Mouse (Mus musculus) retina, postnatal 7 days (tissue): ENCODE data around the gene Rfx5.
"Not testable (repeated sequence)": the region's sequence is repeated elsewhere in the genome, so short reads cannot be mapped to it uniquely, and the experiment has no call there.

Experiments
- DNase-seq: peaks from one replicate; pipeline ENCODE4 v3.0.0-alpha.2; 2012; ENCODE audit warnings: low read depth, low spot score

Gene Rfx5

DNA sequence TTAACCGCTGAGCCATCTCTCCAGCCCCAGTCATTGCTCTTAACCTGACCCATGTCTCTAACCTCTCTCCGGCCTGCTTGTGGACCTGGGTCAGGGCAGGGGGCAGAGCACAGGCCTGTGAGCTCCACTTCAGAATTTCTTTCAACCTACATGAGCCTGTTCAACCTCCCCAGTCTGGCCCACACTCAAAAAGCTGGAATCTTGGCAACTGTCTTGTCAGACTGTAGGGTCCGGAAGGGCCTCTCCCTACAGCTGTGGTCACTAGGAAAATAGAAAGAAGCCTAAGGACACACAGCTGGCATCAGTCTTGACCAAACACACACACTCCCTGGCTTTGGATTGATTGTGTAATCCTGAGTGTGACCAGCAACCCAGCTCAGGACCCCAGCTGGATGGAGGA lies 18.5 kb upstream of the Rfx5 start:
- not testable (repeated sequence) for DNase-seq

DNA sequence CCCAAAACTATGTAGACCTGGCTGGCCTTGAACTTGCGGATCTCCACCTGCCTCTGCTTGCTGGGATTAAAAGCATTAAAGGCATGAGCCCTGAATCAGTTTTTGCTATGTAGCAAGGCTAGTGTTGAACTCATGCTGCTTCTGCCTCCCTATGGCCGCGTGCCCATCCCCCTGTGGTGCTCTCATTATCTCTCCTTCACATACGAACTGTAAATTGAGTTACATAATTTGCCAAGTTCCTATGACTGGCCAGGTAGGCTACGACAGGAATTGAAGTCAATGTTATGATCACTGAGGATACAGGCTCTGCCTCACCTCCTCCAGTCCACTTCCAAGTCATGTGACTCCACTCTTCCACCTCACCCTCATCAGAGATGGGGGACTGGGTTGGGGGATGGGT lies 17.7 kb upstream of the Rfx5 start:
- DNase-seq: not testable (repeated sequence)

DNA sequence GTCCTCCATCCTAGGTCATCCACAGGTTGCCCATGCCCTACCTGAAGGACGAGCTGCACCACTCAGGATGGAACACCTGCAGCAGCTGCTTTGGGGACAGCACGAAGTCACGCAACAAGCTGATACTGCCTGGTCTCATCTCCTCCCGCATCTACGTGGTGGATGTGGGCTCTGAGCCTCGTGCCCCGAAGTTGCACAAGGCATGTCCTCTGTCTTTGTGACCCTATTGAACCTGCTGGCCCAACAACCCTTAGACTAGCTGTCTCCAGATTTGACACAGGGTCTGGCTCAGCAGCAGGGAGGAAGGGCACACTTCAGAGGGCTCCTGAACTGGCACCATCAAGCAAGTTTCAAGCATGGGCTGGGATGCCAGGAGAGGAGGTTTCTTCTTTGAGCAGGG lies 16.7 kb upstream of the Rfx5 start:
- not testable (repeated sequence) for DNase-seq

DNA sequence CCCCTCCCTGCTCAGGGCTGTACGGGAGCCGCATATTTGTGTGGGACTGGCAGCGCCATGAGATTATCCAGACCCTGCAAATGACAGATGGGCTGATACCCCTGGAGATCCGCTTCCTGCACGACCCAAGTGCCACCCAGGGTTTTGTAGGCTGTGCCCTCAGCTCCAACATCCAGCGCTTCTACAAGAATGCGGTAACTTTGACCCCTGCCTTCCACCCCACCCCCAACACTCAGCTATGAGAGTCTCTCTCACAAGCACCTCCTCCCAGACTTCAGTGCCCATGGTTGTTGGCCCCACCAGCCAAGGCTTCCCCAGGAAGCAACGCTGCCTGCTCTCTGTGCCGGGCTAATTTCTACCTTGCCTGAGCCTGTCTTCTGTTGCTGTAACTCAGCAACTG lies 13.8 kb upstream of the Rfx5 start:
- DNase-seq: not testable (repeated sequence)

DNA sequence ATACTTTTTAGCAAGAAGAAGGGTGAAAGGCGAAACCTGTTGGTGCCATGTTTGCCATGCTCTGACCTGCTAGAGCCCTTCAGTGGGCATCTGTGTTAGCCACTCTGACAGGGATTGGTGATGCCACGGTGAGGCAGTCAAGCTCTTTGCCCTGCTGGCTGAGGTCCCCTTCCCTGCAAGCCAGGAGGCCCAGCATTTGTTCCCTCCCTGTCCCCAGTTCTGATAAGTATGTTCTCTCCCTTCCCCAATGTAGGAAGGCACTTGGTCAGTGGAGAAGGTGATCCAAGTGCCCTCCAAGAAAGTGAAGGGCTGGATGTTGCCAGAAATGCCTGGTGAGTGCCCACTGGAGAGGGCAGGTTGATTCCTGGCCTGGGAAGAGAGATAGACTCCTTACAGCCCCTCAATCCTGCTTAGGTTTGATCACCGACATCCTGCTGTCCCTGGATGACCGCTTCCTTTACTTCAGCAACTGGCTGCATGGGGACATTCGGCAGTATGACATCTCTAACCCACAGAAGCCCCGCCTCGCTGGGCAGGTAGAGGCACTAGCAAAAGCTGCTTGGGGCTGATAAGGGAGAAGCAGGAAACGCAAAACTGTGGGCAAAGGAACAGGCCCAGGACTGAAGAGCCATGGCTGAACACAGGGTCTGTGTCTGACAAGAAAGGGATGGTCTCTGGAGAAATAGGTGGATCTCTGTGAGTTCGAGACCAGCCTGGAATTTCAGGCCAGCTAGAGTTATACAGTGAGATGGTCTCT lies 11.5 kb upstream of the Rfx5 start:
- not testable (repeated sequence) for DNase-seq

DNA sequence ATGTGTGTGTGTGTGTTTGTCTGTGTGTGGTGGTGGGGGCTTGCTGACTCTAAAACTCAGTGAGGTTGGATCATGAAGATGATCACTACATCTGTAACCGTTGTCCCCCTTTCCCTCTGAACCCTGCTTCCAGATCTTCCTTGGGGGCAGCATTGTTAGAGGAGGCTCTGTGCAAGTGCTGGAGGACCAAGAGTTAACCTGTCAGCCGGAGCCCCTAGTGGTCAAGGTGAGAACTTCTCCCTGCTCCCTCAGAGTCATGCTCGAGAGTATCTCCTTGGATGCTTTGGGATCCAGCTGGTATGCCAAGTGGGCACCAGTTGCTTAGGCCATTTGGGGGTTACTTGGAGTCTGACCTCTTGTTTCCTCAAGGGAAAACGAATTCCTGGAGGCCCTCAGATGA lies 10.2 kb upstream of the Rfx5 start:
- DNase-seq: not testable (repeated sequence)

DNA sequence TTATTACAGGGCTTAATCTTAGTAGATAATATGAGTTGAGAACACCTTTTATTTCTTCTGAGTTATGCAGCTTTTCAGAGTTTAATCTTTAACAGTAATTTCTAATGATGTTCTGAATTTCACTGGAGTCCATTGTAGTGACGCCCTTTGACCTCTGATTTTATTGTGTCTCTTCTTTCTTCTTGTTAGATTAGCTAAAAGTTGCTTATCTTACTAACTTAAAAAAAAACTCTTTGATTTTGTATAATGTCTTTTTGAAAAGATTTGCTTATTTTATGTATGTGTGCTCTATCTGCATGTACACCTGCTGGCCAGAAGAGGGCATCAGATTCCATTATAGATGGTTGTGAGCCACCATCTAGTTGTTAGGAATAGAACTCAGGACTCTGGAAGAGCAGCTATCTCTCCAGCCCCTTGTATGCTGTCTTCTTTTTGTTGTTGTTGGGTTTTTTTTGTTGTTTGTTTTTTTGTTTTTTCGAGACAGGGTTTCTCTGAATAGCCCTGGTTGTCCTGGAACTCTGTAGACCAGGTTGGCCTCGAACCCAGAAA lies 5.7 kb upstream of the Rfx5 start:
- no peak for DNase-seq

DNA sequence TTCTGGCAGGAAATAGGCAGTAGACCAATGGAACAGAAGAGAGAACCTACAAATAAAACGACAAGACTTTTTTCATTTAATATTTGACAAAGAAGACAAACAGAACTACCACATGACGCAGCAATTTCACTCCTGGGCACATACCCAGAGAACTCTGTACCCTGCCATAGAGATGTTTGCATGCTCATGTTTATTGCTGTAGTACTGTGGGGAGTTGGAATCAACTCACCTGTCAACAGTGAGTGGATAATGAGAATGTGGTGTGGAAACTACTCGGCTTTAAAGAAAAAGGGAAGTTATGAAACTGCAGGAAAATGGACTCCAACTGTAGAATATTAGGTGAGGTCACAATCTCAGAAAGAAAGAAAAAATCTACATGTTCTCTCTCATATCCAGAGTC lies 4.2 kb upstream of the Rfx5 start:
- DNase-seq: no peak

DNA sequence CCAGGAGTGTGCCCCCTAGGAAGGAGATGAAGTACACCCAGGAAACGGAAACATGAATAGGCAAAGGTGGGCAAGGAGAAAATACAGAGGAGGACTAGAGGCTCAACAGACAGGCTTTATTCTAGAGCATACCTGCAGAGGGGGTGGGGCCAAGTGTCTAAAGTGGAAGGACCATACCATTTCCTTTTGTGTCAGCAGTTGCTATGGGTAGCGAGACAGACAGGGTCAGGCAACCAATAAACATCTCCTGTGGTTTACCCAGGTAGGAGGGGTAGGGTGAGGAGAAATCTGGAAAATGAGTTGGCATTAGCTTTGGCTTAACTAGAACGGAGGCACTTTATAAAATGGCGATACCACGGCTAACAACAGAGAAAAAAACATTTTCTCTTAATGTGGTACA lies 1.1 kb upstream of the Rfx5 start:
- no peak for DNase-seq

DNA sequence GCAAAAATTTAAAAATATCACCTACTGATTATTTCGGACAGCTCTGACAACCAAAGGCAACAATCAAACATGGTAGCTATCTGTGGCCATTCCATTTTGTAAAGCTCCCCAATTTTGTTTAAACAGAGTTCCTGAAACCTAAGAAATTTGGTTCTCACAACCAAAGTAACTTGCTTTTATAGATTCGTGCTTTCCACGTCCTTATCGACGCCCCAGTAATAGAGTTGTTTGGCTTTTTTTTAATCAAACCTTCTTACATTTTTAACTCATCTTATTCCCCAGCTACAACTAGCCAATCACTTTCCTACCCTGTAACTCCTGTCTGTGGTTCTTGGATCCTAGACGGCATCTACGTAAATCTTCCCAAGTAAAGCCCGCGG lies 501 bp upstream of the Rfx5 start:
- no peak for DNase-seq

DNA sequence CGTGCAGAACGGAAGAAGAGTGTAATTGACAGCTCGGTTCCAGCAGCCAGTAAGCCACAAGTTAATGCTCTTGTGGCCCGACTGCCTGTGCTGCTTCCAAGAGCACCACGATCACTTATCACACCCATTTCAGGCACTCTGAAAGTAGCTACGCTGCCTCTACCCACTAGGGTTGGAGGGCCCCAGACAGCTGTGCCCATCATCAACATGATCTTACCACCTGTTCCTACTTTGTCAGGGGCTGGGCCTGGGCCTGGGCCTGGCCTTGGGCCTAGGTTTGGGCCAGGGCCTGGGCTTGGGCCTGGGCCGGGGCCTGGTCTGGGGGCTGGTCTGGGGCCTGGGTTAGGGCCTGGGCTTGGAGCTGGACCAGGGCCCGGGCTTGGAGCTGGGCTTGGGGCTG lies 4.4 kb downstream of the Rfx5 start:
- no peak for DNase-seq

DNA sequence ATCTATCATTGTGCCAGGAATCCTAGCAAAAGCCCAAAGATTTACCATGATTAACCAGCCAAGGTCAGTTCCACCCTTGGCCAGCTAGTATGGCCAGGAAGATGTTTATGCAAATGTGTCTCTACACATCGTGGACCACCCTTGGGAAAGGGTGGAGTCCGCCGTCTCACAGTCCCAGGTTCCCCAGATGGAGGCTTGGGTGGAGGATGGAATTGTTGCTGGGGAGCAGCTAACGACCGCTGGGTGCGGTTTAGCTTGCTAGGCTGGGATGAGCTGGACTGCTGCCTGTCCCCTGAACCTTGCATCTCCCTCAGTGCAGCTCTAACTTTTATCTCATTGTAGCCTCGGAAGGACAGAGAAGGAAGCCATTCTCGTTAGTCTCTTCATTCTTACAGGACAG lies 6.0 kb downstream of the Rfx5 start:
- DNase-seq: no peak

DNA sequence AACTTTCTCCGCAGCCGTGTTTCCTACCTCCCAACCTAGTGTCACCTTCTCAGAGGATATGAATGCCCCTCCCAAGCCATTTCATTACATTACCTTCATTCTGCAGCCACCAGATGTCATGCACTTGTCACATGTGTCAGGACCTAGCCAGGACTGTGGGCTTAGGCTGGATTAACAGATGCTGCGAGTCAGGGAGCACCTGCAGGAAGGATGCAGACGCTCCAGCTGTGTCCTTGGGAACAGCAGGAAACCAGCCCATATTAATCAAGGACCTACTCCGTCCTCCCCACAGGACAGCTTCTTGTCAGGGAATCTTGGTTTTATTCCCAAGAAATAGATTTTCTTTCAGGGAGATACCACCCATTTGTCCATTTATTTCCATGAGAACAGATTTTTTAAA lies 6.4 kb downstream of the Rfx5 start:
- DNase-seq: no peak

DNA sequence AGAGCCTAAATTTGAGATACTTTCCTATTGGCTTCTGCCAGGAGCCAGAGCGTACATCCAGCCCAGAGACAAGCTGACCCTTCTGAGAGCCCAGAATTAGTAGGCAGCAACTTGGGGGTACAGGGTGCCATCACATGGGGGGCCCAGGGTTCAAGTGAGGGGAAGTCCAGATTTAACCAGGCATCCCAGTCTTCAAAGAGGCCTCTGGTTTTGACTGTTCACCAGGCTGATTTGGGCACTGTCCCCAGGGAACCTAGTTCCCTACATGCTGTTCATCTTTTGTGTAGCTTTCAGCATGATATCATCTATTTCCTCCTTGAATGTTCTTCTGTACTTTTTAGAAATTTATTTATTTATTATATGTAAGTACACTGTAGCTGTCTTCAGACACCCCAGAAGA lies 11.1 kb downstream of the Rfx5 start:
- DNase-seq: no peak

DNA sequence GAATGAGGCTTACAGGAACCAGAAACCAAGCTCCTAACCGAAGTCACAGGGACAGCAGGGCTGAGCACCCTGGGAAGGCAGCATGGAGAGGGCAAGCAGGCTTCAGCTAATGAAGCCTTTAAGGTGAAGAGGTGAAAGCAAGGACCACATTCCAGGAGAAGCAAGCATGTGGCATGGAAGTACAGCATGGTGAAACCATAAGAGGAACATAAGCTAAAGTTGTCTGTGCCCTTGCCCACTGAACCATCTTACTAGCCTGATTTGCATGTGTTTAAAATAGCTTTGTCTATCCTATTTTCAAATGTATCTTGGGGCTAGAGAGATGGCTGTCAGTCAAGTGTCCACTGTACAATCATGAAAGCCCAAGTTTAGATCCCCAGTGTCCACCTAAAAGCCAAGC lies 12.0 kb downstream of the Rfx5 start:
- DNase-seq: no peak

DNA sequence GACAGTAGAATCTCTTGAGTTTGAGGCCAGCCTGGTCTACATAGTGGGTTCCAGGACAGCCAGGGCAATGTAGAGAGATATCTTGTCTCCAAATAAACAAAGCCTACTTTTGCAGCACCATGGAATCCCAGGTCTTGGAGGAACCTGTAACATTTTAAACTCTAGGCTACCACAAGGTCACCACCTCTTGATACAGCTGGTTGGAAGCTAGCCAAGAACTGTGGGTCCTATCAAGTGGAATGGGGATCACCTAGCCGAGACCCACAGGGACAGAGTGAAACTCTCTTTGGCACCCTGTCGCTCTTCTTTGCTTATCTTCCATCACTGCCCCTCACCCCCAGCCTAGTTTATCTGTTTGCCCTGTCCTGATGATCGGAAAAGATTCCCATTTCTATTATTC lies 18.7 kb downstream of the Rfx5 start:
- DNase-seq: no peak

DNA sequence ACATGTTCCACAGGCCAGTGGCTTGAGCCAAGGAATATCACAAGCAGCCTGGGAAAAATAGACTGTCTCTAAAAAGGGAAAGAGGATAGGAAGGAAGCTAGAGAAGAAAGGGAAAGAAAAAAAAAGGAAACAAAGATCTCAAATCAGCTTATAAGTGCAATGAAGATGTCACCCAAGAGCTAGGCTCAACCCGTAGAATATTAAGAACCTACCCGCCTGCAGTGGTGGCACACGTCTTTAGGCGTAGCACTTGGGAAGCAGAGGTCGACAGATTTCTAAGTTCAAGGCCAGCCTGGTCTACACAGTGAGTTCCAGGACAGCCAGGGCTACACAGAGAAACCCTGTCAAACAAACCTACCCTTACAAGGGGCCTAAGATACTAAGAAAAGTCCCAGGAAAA lies 19.7 kb downstream of the Rfx5 start:
- no peak for DNase-seq

DNA sequence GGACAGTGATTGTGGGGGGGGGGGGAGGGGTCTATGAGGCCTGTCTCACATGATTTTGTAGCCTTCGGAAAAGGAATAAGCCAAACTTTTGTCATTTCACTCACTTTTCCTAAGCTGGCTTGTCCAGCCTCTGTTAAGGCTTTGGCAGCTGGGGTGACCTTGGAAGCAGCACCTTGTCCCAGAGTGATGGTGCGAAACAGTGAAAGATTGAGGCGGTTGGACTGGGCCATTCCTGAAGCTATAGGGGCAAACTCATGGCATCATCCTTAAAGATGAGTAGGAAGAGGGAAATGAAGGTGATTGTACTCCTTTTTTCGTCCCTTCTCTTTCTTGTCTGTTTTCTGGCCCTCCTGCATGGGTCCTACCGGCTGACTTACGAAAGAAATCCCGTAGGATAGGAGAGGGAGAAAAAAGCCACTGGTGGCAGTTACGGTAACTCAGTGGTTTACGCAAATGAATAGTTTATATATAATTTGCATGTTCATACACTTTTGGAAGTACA lies 20.2 kb downstream of the Rfx5 start:
- no peak for DNase-seq

DNA sequence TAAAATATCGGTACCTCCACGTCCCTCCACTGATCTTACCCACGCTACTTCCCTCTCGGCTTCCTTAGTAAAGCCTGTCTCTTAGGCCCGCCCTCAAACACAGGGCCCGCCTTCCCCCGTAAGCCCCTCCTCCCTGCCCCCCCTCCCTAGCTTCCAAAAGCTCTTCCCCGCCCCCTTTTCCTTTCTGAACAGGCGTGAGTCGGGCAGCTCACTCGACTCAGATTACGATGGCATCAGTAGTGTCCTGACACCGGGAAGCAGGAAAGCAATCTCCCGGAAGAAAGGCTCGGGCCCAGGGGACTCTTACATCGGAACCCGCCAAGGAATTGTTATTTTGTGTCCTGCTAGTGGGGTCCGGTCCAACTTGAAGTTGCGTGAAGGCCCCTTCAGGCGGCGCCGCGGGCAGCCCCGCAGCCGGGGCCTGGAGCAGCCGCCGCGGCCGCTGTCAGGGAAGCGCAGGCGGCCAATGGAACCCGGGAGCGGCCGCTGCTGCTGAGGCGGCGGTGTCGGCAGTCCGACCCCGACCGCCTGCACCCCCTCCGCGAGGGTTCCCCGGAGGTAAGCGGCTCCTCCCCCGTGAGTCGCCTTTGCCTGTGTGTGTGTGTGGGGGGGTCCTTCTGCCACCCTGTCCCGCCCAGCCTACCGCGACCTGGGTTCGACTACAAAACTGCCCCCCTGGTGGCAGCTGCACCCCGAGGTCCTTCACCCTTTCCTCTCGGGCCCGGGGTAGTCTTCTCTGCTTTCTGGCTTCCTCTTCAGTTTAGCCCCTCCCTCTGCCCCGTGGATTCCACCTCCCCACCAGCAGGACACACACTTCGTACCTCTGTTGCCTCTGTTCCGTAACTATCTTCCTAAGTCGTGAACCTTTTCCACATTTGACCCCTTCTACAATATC lies 20.9 kb downstream of the Rfx5 start, which contains the start of gene Pi4kb:
TSS of gene Pi4kb (plus strand) at position 204 of the 895 bp plus-strand sequence.
- DNase-seq: peak; percentile 92

DNA sequence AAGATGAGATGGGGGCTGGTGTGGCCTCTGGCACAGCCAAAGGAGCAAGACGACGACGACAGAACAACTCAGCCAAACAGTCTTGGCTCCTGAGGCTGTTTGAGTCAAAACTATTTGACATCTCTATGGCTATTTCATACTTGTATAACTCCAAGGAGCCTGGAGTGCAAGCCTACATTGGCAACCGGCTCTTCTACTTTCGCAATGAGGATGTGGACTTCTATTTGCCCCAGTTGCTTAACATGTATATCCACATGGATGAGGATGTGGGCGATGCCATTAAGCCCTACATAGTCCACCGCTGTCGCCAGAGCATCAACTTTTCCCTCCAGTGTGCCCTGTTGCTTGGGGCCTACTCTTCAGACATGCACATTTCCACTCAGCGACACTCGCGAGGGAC lies 30.4 kb downstream of the Rfx5 start:
- no peak for DNase-seq

DNA sequence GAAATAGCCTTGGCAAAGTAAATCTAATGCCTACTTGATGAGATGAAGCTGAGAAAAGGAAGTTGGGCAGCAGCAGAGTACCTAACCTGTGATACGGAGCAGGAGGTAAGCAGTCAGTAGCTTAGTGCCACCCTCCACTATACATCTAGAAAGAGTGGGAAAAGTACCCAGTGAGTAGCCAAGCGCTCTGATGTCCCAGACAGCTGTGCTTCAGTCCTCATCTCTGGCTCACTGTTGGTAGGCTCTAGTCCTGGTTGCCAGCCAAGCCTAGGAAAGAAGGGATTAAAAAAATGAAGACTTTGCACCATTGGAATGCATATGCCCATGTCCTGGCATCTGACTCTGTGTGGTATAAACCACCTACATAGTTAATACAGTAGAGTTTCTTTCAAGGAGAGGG lies 31.6 kb downstream of the Rfx5 start:
- DNase-seq: no peak

DNA sequence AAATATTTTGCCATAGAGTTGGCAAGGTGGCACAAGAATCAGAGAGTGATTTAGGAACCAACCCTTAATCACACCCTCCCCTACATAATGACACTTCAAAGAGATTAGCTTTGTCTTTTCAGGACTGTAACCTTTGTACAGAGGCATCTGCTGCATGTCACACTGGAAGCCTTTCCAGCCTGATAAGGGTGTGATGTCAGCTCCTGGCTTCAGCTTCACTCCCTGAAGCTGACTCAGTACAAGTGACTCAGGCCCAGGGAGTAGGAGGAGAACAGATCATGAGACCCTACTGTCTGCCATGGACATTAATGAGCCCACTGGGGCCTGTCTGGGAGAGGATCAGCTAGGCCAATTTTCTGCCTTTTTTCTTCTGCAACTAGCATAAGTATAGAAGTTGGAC lies 33.7 kb downstream of the Rfx5 start:
- no peak for DNase-seq
